Mouse (Mus musculus): ENCODE results near the gene Catsper3. TPM values are rescaled to one million over a fixed set of nuclear protein-coding genes. Genes with fewer than 3 reads are reported as not detected.

Catsper3 gene
- polyA plus RNA-seq (2015; fragmentation: Nextera tagmentation; extraction: Ambion mirVana), result 0.13 TPM in 2 replicates

DNA sequence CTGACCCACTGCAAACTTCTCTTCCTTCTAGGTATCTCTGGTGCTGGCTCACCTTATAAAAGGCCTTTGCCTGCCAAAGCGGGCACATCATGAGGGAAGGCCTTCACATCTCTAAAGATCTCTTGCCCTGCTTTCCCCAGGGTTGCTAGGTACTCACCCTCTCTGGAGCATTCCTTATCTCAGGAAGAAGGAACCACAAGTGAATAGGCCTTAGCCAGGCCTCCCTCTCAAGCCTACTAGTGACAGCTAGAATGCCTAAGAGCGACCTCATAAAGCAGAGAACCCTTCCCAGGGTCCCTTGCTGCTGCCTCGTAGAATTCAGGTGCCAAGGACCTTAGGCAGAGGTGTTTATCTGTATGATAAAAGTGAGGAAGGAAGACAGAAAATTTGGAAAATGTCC lies at the start of gene Catsper3:
Catsper3 (plus strand) TSS at position 301 of the 400 bp plus-strand sequence.
- DNase-seq (ENCODE audit: low spot score), result no peak

DNA sequence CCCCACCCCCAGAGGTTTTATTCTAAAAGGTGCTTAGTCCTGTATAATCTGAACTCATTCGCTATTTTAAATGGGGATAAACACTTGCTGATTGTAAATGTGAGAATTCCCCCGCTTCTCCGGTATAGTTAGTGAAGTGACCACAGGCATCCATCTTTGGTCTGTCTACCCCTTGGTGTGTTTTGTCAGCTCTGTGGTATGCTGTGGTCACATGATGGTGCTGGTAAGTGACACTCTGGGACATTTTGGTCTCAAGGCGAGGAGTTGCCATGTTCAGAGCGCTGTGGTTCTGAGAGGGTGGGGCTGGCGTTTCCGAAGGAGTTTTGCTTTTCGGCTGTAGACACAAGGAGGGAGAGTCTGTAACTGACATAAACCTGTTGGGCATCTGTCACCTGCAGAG lies 46.5 kb upstream of the Catsper3 start:
- no peak for DNase-seq (ENCODE audit: low spot score)

- no peak for DNase-seq (ENCODE audit: low spot score)
These were observed 42.1 kb upstream of the Catsper3 start for GRCm38 (mm10) chr13:55742306-55742705.

- DNase-seq (ENCODE audit: low spot score), result no peak
These were observed 30.0 kb upstream of the Catsper3 start for GRCm38 (mm10) chr13:55754380-55754779.

DNA sequence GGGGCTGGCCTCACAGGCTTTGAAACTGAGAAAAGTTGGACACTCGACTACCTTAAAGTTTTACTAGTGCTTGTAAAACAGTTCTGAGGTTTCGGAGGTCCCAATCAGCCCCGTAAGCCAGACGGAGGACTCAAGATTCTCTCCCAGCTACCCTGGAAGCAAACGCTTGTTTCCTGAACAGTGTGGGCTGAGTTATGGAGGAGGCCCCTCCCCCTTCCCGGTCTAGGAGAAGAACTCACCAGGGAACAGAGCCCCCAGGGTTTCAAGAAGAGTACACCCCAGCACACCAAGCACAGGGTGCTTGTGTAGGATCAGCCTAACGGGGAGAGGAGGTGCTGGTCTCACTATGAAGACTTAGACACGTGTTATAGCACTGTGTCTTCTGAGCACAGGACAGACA lies 27.6 kb upstream of the Catsper3 start:
- no peak for DNase-seq (ENCODE audit: low spot score)

DNA sequence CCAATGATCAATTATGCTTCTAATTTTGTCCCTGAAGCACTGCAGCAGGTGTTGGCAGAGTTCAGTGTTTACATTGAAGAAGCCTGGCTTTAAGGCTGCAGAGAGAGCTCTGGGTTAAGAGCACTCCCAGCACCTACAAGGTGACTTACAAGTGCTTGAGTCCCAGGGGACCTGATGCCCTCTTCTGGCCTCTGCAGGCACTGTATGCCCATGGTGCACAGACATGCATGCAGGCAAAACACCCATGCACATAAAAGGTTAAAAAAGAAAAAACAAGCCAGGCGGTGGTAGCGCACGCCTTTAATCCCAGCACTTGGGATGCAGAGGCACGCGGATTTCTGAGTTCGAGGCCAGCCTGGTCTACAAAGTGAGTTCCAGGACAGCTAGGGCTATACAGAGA lies 26.7 kb upstream of the Catsper3 start:
- peak; percentile 13 for DNase-seq (ENCODE audit: low spot score)

DNA sequence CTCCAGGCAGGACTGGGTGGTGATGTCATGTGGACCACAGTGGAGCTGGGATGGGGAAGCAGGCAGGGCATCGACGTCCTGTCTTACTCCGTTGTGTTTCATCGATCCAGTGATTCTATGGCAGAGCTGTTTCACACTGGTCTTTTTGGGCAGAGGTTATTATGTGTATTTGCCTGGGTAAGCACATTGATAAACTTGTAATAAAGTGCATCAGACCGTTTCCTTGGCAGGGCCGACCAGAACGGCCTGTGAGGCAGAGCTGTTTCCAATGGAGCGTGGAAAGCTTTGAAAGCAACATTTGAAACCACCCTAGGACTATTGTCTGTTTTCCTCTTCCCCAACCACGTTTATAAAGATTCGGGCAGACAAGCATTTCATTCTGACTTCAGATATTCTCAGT lies 23.8 kb upstream of the Catsper3 start:
- no peak for DNase-seq (ENCODE audit: low spot score)

- no peak for DNase-seq (ENCODE audit: low spot score)
These were observed 22.9 kb upstream of the Catsper3 start for GRCm38 (mm10) chr13:55761486-55761885.

DNA sequence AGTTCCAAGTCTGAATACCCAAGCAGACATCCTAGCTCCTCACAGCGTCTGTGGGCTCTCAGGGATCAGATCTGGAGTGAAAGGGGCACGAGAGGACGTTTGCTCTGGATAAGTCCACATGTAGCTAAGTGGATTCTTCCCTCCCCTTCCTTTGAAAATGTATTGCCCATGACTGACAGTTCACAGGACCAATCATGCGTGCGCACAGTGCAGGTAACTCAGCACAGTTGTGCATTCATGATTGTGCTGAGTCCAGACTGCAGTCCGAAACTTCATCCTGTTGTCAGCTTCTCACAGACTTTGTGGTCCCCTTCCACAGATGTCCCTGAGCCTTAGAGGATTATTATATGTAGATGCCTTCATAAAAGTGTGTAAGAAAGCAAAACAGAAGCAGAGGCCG lies 10.0 kb upstream of the Catsper3 start:
- DNase-seq (ENCODE audit: low spot score), result no peak

GRCm38 (mm10) chr13:55775056-55775455 lies 9.3 kb upstream of the Catsper3 start:
- no peak for DNase-seq (ENCODE audit: low spot score)

- DNase-seq (ENCODE audit: low spot score), result no peak
These were observed 1.8 kb downstream of the Catsper3 start for GRCm38 (mm10) chr13:55786120-55786519.

DNA sequence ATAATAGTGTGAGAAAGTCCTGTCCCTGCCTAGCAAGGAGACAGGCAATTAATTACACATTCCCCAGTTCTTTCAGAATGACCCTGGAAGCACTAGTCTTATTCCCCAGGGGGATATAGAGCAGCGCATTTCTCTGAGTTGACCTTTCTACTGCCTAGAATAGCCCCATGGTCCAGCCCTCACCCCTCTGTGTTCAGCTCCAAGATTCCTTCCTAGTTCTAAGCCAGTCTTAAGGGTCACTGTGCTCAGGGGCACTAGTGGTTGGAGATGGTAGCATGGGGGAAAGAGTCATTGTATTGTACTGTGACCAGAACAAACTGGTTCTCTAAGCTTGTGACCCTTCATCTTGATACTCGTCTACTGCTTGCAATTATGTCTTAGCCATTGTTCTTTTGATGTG lies 16.9 kb downstream of the Catsper3 start:
- no peak for DNase-seq (ENCODE audit: low spot score)

DNA sequence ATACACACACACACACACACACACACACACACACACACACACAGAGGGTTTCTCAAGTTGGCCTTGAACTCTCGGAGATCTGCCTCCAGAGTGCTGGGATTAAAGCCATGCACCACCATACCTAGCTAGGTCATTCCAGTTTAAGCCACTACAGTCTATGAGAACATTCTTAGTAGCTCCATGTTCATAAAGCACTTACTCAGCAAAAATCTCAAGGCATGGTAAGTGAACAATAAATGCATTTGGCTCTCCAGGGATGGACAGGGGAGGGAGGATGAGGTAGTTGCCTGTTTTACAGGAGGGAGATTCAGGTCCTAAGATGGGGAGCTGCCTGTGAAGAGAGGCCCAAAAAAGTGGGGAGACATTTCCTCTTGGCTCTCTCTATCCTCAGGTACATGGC lies 19.6 kb downstream of the Catsper3 start:
- no peak for DNase-seq (ENCODE audit: low spot score)

DNA sequence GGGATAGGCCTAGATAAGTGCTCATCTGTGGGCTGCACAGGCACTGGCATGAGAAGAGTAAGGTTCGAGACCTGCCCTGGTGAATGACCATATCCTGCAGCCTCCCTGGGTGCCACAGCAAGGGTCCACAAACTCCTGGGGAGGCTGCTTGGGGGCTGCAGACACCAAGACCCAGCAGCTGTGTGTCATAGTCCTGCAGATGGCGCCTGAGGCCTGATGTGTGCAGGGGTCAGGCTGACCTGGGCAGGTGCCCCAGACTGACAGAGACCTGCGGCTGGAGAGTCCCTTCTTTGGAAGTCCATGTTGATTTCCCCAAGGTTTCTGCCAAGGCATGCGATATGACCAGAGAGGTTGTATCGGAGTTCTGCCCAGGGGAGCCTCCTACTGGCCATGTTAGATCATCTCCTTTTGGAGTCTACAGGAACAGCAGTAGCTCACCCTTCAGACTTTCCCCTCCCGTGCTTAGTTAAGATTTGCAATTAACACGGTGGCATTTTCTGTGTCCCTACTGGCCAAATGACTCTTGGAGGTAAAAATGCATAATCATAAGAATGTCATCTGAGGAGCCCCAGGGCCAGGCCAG lies 24.8 kb downstream of the Catsper3 start:
- no peak for DNase-seq (ENCODE audit: low spot score)

- DNase-seq (ENCODE audit: low spot score), result no peak
These were observed 25.3 kb downstream of the Catsper3 start for GRCm38 (mm10) chr13:55809707-55810106.

DNA sequence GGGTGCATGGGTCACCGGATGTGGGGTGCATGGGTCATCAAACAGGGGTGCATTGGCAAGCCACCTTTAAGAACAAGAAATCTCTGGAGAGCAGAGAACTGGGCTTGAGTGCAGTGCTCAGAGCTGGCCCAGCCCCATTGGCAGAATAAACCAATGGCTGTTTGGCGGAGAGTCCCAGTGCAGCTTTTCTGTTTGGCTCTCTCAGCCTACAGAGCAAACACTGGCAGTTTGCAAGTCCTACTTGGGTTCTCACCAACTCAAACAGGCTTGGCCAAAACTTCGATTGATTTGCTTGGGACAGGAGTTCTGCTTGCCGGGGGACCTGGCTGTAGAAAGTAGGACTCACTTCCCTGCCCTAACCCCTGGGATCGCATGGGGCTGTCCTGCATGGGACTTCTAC lies 26.6 kb downstream of the Catsper3 start:
- no peak for DNase-seq (ENCODE audit: low spot score)

- no peak for DNase-seq (ENCODE audit: low spot score)
These were observed 29.2 kb downstream of the Catsper3 start for GRCm38 (mm10) chr13:55813490-55814016.

GRCm38 (mm10) chr13:55814834-55815233 lies 30.5 kb downstream of the Catsper3 start:
- DNase-seq (ENCODE audit: low spot score), result no peak

DNA sequence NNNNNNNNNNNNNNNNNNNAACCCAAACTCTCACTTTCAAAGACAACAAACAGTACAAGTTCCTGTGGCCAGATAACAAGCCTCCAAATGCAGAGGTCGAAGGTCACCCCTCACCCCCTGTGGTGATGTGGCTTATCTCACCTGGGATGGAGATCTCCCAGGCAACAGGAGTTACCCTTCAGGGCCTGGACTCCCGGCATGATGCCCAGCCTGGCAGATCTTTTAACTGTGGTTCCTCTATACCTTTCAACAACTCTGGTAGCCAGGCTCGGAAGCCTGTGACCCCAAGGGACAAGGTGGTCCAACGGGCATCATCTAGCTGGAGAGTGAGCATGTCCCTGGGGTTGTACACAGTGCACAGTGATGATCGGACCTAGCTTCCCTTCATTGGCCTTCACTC lies 38.1 kb downstream of the Catsper3 start:
- DNase-seq (ENCODE audit: low spot score), result no peak

DNA sequence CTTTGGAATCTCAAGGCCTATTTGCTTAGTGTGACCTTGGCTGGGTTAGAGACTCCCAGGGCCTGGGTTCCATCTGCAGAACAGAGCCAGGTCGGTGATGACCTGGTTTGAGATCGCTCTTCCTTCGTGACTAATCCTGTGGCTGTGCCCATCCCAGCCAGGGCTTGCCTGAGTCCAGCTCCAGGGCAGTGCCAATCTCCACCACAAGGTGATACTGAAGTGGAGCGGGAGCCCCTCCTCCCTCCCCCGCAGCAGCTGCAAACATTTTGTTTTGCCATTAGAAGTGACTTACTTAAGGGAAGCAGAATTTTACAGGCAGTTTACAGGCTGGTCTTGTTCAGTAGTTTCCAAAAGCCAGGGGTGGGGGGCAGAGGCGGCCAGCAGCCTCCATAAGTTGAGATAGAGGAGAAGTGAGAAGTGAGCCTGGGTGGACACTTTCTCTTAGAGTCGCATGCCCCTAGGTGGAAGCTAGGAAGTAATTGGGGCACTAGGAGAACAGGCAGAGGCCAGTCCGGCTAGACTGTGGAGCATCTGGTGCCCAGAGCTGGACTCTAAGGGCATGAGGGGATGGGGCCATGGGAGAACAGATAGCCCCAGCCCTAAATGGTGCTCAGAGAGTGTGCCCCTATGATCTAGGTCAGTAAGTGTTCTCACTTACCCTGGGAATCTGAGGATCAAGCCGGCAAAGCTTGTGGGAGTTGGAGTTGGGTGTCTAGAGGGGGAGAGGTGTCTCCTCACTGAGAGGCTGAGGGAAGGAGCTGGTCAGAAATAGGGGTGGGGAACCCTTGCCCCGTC lies 40.0 kb downstream of the Catsper3 start:
- no peak for DNase-seq (ENCODE audit: low spot score)

- DNase-seq (ENCODE audit: low spot score), result no peak
These were observed 40.9 kb downstream of the Catsper3 start for GRCm38 (mm10) chr13:55825245-55825681.

DNA sequence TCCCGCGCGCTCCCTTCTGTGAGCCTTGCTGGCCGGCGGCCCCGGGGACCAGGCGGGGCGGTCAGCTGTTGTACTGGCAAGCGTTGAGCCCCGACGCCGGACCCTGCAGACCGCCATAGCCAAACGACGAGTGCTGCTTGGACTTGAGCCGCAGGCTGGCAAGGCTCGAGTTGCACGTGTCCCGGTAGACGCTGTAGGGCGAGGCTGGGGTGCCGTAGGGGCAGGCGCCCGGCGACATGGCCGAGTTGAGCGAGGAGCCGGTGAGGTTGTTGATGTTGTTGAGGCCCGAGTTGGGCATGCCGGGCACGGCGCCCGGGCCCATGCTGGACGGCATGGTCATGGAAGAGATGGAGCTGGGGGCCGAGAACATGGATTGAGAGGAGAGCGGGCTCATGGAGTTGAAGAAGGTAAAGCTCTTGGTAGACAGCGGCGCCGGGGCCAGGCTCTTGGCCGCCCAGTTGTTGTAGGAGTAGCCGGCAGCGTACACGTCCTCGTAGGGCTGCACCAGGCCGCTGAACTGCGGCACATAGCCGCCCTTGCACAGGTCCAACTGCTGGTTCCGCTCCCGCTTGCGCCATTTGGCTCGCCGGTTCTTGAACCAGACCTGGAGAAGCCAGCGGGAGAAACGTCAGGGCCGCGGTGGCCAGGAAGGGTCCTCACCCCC lies 41.8 kb downstream of the Catsper3 start:
- DNase-seq (ENCODE audit: low spot score), result no peak
